Mouse (Mus musculus) liver, adult 2 months (tissue): Measurements from ENCODE around the gene Umps.

Source experiments
- CTCF ChIP-seq: fragments of 200-500 bp; IDR thresholded peaks from 2 replicates; pipeline ENCODE4 v1.5.1; 2011; ENCODE audit warnings: low read depth, low read length, control low read depth
- POLR2A ChIP-seq: fragments of 200-500 bp; IDR thresholded peaks from 2 replicates; pipeline ENCODE4 v1.6.1; 2011; ENCODE audit warnings: low read length, control low read depth; ENCODE audit not compliant: insufficient read depth; ENCODE audit errors: extremely low read depth

DNA sequence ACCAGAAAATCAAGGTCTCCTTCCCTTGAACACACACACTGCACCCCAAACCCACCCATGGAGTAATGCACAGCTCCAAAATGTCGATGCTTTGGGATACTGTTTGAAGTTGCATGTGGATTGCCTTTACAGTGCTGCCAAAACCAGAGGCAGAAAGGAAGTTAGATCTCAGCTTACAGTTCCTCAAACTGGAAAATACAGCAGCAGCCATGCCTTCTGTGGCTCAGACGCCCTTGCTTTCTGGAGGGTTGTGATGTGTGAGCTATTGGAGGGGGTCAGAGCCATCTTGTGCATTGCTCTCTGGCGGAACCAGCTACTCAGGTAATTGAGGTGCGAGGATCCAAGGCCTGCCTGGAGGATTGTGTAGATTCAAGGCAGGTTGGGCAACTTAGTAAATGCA lies 30.0 kb downstream of the Umps start:
- TF ChIP-seq POLR2A: no peak
- no peak for TF ChIP-seq CTCF
